Mouse (Mus musculus) CH12.LX (cell line): ENCODE measurements around the gene Prim2. TPM values are rescaled to one million over a fixed set of nuclear protein-coding genes. Genes with fewer than 3 reads are reported as not detected.

Experiments used
- DNase-seq: peaks from one replicate; pipeline ENCODE4 v3.0.0-alpha.2; 2013; ENCODE audit errors: extremely low read depth
- H3K27ac ChIP-seq: 2 replicates; pipeline ENCODE4 v1.5.1; 2012; ENCODE audit warnings: low read depth, mild to moderate bottlenecking, control low read depth, moderate library complexity; ENCODE audit not compliant: insufficient read depth
- H3K27me3 ChIP-seq: replicated peaks from 2 replicates; pipeline ENCODE3; 2012; ENCODE audit warnings: inconsistent platforms
- H3K36me3 ChIP-seq, 2 experiments: replicated peaks in 1 of 2; 2 replicates each; pipeline versions ENCODE3 to v1.6.1; 2012; ENCODE audit warnings: inconsistent platforms in 1 of 2, low read length in 1 of 2, mild to moderate bottlenecking in 1 of 2, mixed read lengths in 1 of 2, moderate library complexity in 1 of 2; ENCODE audit not compliant: control insufficient read depth in 1 of 2, insufficient read depth in 1 of 2
- H3K4me1 ChIP-seq, 2 experiments: 2 replicates each; pipeline ENCODE4 v1.6.1; 2012; ENCODE audit warnings: inconsistent platforms in 1 of 2, moderate library complexity in 1 of 2; ENCODE audit not compliant: insufficient read depth in 2 of 2, control insufficient read depth in 1 of 2
- H3K4me2 ChIP-seq: 2 replicates; pipeline ENCODE4 v1.6.1; 2012; ENCODE audit warnings: low read depth, mild to moderate bottlenecking, control low read depth; ENCODE audit not compliant: poor library complexity, insufficient read depth, severe bottlenecking
- H3K4me3 ChIP-seq, 3 experiments: fragments of 150-350 bp in 1 of 3; sonication (generic) in 1 of 3; replicated peaks in 1 of 3; 2 replicates each; pipeline versions ENCODE3 to v1.5.1; 2011 to 2012; ENCODE audit warnings: low read depth in 2 of 3, low read length in 2 of 3, mild to moderate bottlenecking in 2 of 3, moderate library complexity in 2 of 3, control low read depth in 1 of 3, improper control_type of control experiment in 1 of 3, inconsistent platforms in 1 of 3, mixed read lengths in 1 of 3; ENCODE audit not compliant: poor library complexity in 1 of 3
- H3K79me2 ChIP-seq: replicated peaks from 2 replicates; pipeline ENCODE4 v1.6.1; 2012; ENCODE audit warnings: mild to moderate bottlenecking, moderate library complexity; ENCODE audit not compliant: control insufficient read depth, poor library complexity, insufficient read depth, severe bottlenecking; ENCODE audit errors: extremely low read depth
- H3K9ac ChIP-seq: 2 replicates; pipeline ENCODE4 v1.6.1; 2012; ENCODE audit warnings: low read depth, mild to moderate bottlenecking, control low read depth, moderate library complexity; ENCODE audit not compliant: insufficient read depth
- H3K9me3 ChIP-seq: replicated peaks from 2 replicates; pipeline ENCODE3; 2012; ENCODE audit warnings: low read length, inconsistent platforms, mixed read lengths
- CHD1 ChIP-seq: IDR thresholded peaks from 2 replicates; pipeline ENCODE4 v1.6.1; 2012; ENCODE audit warnings: low read depth, low read length, improper control_type of control experiment, inconsistent platforms
- CHD2 ChIP-seq: IDR thresholded peaks from 2 replicates; pipeline ENCODE4 v1.6.1; 2011; ENCODE audit warnings: low read length, improper control_type of control experiment
- CTCF ChIP-seq, 2 experiments: IDR thresholded peaks in 1 of 2; conservative IDR thresholded peaks in 1 of 2; 2 replicates each; pipeline ENCODE4 v1.5.1; 2011 to 2012; ENCODE audit warnings: low read depth in 2 of 2, low read length in 2 of 2, improper control_type of control experiment in 1 of 2, inconsistent platforms in 1 of 2, mild to moderate bottlenecking in 1 of 2, moderate library complexity in 1 of 2
- ELF1 ChIP-seq: IDR thresholded peaks from 2 replicates; pipeline ENCODE4 v1.6.1; 2014; ENCODE audit warnings: low read depth, mild to moderate bottlenecking, inconsistent platforms, low read length, improper control_type of control experiment
- GABPA ChIP-seq: IDR thresholded peaks from 2 replicates; pipeline ENCODE4 v1.6.1; 2012; ENCODE audit warnings: low read depth, low read length, improper control_type of control experiment, inconsistent platforms; ENCODE audit not compliant: insufficient replicate concordance
- IRF4 ChIP-seq: IDR thresholded peaks from 2 replicates; pipeline ENCODE4 v1.6.1; 2014; ENCODE audit warnings: low read depth, mild to moderate bottlenecking, inconsistent platforms, low read length, improper control_type of control experiment
- MAFK ChIP-seq: IDR thresholded peaks from 2 replicates; pipeline ENCODE4 v1.6.1; 2011; ENCODE audit warnings: low read length, improper control_type of control experiment; ENCODE audit not compliant: insufficient replicate concordance
- MAZ ChIP-seq: IDR thresholded peaks from 2 replicates; pipeline ENCODE4 v1.6.1; 2012; ENCODE audit warnings: low read depth, mild to moderate bottlenecking, inconsistent platforms, low read length, improper control_type of control experiment, moderate library complexity
- MXI1 ChIP-seq: IDR thresholded peaks from 2 replicates; pipeline ENCODE4 v1.6.1; 2011; ENCODE audit warnings: mild to moderate bottlenecking, low read depth, low read length, improper control_type of control experiment
- PAX5 ChIP-seq: IDR thresholded peaks from 2 replicates; pipeline ENCODE4 v1.6.1; 2012; ENCODE audit warnings: low read length, inconsistent platforms, mixed read lengths
- RAD21 ChIP-seq: IDR thresholded peaks from 2 replicates; pipeline ENCODE4 v1.6.1; 2011; ENCODE audit warnings: low read depth, mild to moderate bottlenecking, low read length, improper control_type of control experiment, moderate library complexity
- RCOR1 ChIP-seq: conservative IDR thresholded peaks from 2 replicates; pipeline ENCODE4 v1.6.1; 2012; ENCODE audit warnings: low read depth, mild to moderate bottlenecking, inconsistent platforms, low read length, improper control_type of control experiment
- SMC3 ChIP-seq: IDR thresholded peaks from 2 replicates; pipeline ENCODE4 v1.6.1; 2011; ENCODE audit warnings: low read depth, low read length, improper control_type of control experiment
- TCF12 ChIP-seq: IDR thresholded peaks from 2 replicates; pipeline ENCODE4 v1.6.1; 2014; ENCODE audit warnings: low read depth, mild to moderate bottlenecking, inconsistent platforms, low read length, improper control_type of control experiment
- UBTF ChIP-seq: IDR thresholded peaks from 2 replicates; pipeline ENCODE4 v1.6.1; 2012; ENCODE audit warnings: low read depth, mild to moderate bottlenecking, inconsistent platforms, low read length, improper control_type of control experiment, moderate library complexity
- USF1 ChIP-seq: IDR thresholded peaks from 2 replicates; pipeline ENCODE4 v1.6.1; 2014; ENCODE audit warnings: low read depth, mild to moderate bottlenecking, inconsistent platforms, low read length, improper control_type of control experiment
- USF2 ChIP-seq: conservative IDR thresholded peaks from 2 replicates; pipeline ENCODE4 v1.6.1; 2011; ENCODE audit warnings: low read depth, low read length, improper control_type of control experiment
- ZC3H11A ChIP-seq: IDR thresholded peaks from 2 replicates; pipeline ENCODE4 v1.6.1; 2012; ENCODE audit warnings: low read depth, mild to moderate bottlenecking, inconsistent platforms, low read length, improper control_type of control experiment
- ZKSCAN1 ChIP-seq: IDR thresholded peaks from 2 replicates; pipeline ENCODE4 v1.6.1; 2012; ENCODE audit warnings: low read depth, inconsistent platforms, low read length, improper control_type of control experiment, borderline replicate concordance
- ZMIZ1 ChIP-seq: IDR thresholded peaks from 2 replicates; pipeline ENCODE4 v1.6.1; 2012; ENCODE audit warnings: low read depth, mild to moderate bottlenecking, inconsistent platforms, low read length, improper control_type of control experiment
- ZNF384 ChIP-seq: IDR thresholded peaks from 2 replicates; pipeline ENCODE4 v1.6.1; 2012; ENCODE audit warnings: low read depth, low read length, improper control_type of control experiment, inconsistent platforms
- dilution Hi-C: fragments of 300-500 bp; cut with MboI; formaldehyde crosslinking; loops from 2 replicates; pipeline ENCODE4 v1.14.3; 2020; ENCODE audit warnings: low sequenced_read_pairs; ENCODE audit not compliant: extremely low pct_unique_long_range_greater_than_20kb, extremely low pct_ligation_motif_present
- in situ Hi-C: fragments of 300-500 bp; cut with MboI; formaldehyde crosslinking; loops from 3 replicates; pipeline ENCODE4 v1.14.3; 2019; ENCODE audit warnings: low sequenced_read_pairs, low pct_ligation_motif_present, low pct_unique_long_range_greater_than_20kb, mixed read lengths
- polyA plus RNA-seq: library from polyadenylated mRNA; unstranded; fragments of >175 nt; gene quantifications from 2 replicates; pipeline ENCODE4 v1.2.1, GENCODE M21; 2012; ENCODE audit warnings: low read depth; ENCODE audit not compliant: insufficient read length
- total RNA-seq, 2 experiments: library from RNA; depleted of rRNA; stranded (reverse); fragments of 300-350 nt in 1 of 2; fragments of >200 nt in 1 of 2; gene quantifications; 2 replicates each; pipeline ENCODE4 v1.2.3; 2012 to 2014

The Prim2 gene
- total and polyA plus RNA-seq, 3 experiments, result 41.3 to 72.6 (median 51.7) TPM

GRCm38 (mm10) chr1:33499603-33500002 lies 170.0 kb downstream of the Prim2 start:
- dilution Hi-C loops, result no loop called here
- no peaks in the 10 kb centered on the region for H3K79me2 ChIP-seq
- no peak for TF ChIP-seq IRF4
- TF ChIP-seq CTCF (conservative IDR thresholded peaks at IDR 0.05 in 1 of 2, IDR thresholded peaks at IDR 0.05 in 1 of 2; ENCODE audit: low read depth in 2 of 2, low read length in 2 of 2), result no peak
- no peak for TF ChIP-seq USF1
- no peak for TF ChIP-seq ZKSCAN1
- TF ChIP-seq MXI1, result no peak
- no peak for TF ChIP-seq TCF12
- TF ChIP-seq RAD21, result no peak
- no peak for TF ChIP-seq USF2
- no peak for TF ChIP-seq GABPA
- TF ChIP-seq, all 38 proteins: peak for 0
- peaks cover 2 to 27% of the 10 kb centered on the region in 2 experiments; a peak in 3 of 4 replicates for H3K4me1 ChIP-seq
- no peak overlapping the region for H3K4me3 ChIP-seq
- DNase-seq, result no peak
- H3K9me3 ChIP-seq, result no peaks in the 10 kb centered on the region
- H3K4me2 ChIP-seq, result no peak overlapping the region
- H3K9ac ChIP-seq, result no peak overlapping the region
- H3K36me3 ChIP-seq, result peaks cover 6 to 47% of the 10 kb centered on the region in 2 experiments
- H3K27me3 ChIP-seq, result no peaks in the 10 kb centered on the region
- H3K27ac ChIP-seq, result no peak overlapping the region
- in situ Hi-C loops, result no loop called here

GRCm38 (mm10) chr1:33496128-33496527 lies 173.5 kb downstream of the Prim2 start:
- Histone ChIP-seq H3K4me3 (no peak overlapping the region), H3K27me3 (no peaks in the 10 kb centered on the region), H3K27ac (no peak overlapping the region), H3K9me3 (no peaks in the 10 kb centered on the region), H3K9ac (no peak overlapping the region), H3K79me2 (no peaks in the 10 kb centered on the region), H3K36me3 (peaks cover 3 to 41% of the 10 kb centered on the region in 2 experiments), H3K4me1 (peaks cover 2 to 37% of the 10 kb centered on the region in 2 experiments; a peak in 3 of 4 replicates), H3K4me2 (no peak overlapping the region)
- dilution Hi-C loops, result no loop called here
- peak; percentile 17 for DNase-seq
- TF ChIP-seq MXI1 (no peak), RAD21 (no peak), IRF4 (no peak), TCF12 (no peak), SMC3 (no peak), ZC3H11A (no peak), MAZ (no peak), USF2 (no peak), RCOR1 (no peak), UBTF (no peak), MAFK (no peak), PAX5 (no peak), ZMIZ1 (no peak), CHD1 (no peak), GABPA (no peak), CHD2 (no peak), ZKSCAN1 (no peak), ZNF384 (no peak), ELF1 (no peak)
- in situ Hi-C loops, result no loop called here
